Mouse (Mus musculus) liver, embryonic 14.5 days (tissue): Measurements from ENCODE around the gene Tubgcp3. TPM values are rescaled to one million over a fixed set of nuclear protein-coding genes. Genes with fewer than 3 reads are reported as not detected.

Experiments used
- ATAC-seq: fragments of 200-750 bp; cut with Nextera tagmentation; 2 replicates; pipeline ENCODE4 v1.8.0; 2017; ENCODE audit warnings: moderate number of reproducible peaks, mild to moderate bottlenecking, moderate library complexity; ENCODE audit not compliant: insufficient read depth
- DNase-seq, 3 experiments: peaks; one replicate each; pipeline ENCODE4 v3.0.0-alpha.2; 2012 to 2013; ENCODE audit warnings: low read depth in 3 of 3, low spot score in 3 of 3
- H3K27ac ChIP-seq: fragments of 300-500 bp; sonication (generic); 2 replicates; pipeline ENCODE4 v1.5.1; 2014; ENCODE audit warnings: moderate library complexity, mild to moderate bottlenecking, control low read depth, inconsistent platforms
- H3K27me3 ChIP-seq: fragments of 300-500 bp; sonication (generic); 2 replicates; pipeline ENCODE4 v1.6.1; 2014; ENCODE audit warnings: mild to moderate bottlenecking, low read length, moderate library complexity; ENCODE audit not compliant: control insufficient read depth, insufficient read depth
- H3K36me3 ChIP-seq: fragments of 300-500 bp; sonication (generic); replicated peaks from 2 replicates; pipeline ENCODE4 v1.6.1; 2014; ENCODE audit warnings: low read depth; ENCODE audit not compliant: control insufficient read depth, insufficient read depth
- H3K4me1 ChIP-seq, 2 experiments: fragments of 200-500 bp in 1 of 2; fragments of 300-500 bp in 1 of 2; sonication (generic) in 1 of 2; replicated peaks; 2 replicates each; pipeline ENCODE4 v1.6.1; 2012 to 2014; ENCODE audit warnings: antibody characterized with exemption in 1 of 2, inconsistent platforms in 1 of 2, low read length in 1 of 2; ENCODE audit not compliant: control insufficient read depth in 2 of 2, insufficient read depth in 2 of 2
- H3K4me2 ChIP-seq: fragments of 300-500 bp; sonication (generic); 2 replicates; pipeline ENCODE4 v1.6.1; 2014; ENCODE audit warnings: low read depth, mild to moderate bottlenecking, control low read depth, moderate library complexity
- H3K4me3 ChIP-seq, 2 experiments: fragments of 200-500 bp in 1 of 2; fragments of 300-500 bp in 1 of 2; sonication (generic) in 1 of 2; 2 replicates each; pipeline ENCODE4 v1.5.1; 2012 to 2014; ENCODE audit warnings: low read depth in 2 of 2, low read length in 2 of 2, mild to moderate bottlenecking in 2 of 2, control low read depth in 1 of 2, inconsistent platforms in 1 of 2, moderate library complexity in 1 of 2; ENCODE audit not compliant: insufficient read depth in 1 of 2
- H3K9ac ChIP-seq: fragments of 300-500 bp; sonication (generic); replicated peaks from 2 replicates; pipeline ENCODE4 v1.6.1; 2014; ENCODE audit warnings: mild to moderate bottlenecking, control low read depth, moderate library complexity
- H3K9me3 ChIP-seq: fragments of 300-500 bp; sonication (generic); 2 replicates; pipeline ENCODE4 v1.6.1; 2016; ENCODE audit warnings: low read length, mixed read lengths; ENCODE audit not compliant: control insufficient read depth
- CTCF ChIP-seq: IDR thresholded peaks from 2 replicates; pipeline ENCODE4 v1.5.1; 2016; ENCODE audit warnings: antibody characterized with exemption, low read depth, control low read depth
- EP300 ChIP-seq: IDR thresholded peaks from 2 replicates; pipeline ENCODE4 v1.6.1; 2016; ENCODE audit warnings: antibody characterized with exemption, low read depth
- WGBS: fragments of 180-500 bp; shearing (Covaris S2); extraction: QIAGEN DNeasy Blood & Tissue Kit; methylation state at CpG from one replicate; pipeline ENCODE4 v1.1.7; 2014; ENCODE audit not compliant: insufficient replicate concordance; 5-methylcytosine and 5-hydroxymethylcytosine counted together
- microRNA-seq: library from miRNA; unstranded; fragments of <30 nt; microRNA quantifications from one replicate; pipeline ENCODE4, GENCODE M21; 2016
- polyA plus RNA-seq, 2 experiments: library from polyadenylated mRNA; depleted of rRNA in 1 of 2; stranded (reverse) in 1 of 2; unstranded in 1 of 2; fragments of >200 nt; fragmentation: Nextera tagmentation in 1 of 2; extraction: Ambion mirVana in 1 of 2; gene quantifications; 2 replicates each; pipeline versions ENCODE4 v1.2.1 to v1.2.3; 2012 to 2014

Gene Tubgcp3
- polyA plus RNA-seq, 2 experiments, result 26.1 to 39.4 TPM

DNA sequence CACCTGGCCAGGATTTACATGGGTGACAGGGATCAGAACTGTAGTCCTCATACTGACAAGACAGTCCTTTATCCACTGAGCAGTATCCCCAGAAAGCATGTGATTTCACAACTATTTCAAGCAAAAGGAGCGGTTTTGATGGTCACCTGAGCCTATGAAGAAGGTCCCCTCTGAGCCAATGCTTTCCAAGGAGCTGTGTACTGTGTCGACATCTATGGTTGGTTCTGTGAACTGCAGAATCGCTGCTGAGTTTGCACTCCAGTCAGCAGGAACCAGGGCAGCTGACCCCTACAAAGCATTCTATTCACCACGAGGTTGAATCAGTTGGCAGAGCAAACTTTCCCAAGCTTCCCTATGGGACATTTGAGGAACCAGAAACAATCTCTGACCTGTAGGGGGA, 107.7 kb downstream of the Tubgcp3 start:
- Histone ChIP-seq H3K9me3 (no peaks in the 10 kb centered on the region), H3K36me3 (no peaks in the 10 kb centered on the region), H3K27ac (no peak overlapping the region), H3K4me1 (no peaks in the 10 kb centered on the region), H3K27me3 (no peaks in the 10 kb centered on the region), H3K9ac (no peak overlapping the region), H3K4me3 (no peak overlapping the region), H3K4me2 (no peak overlapping the region)
- DNase-seq (no peak), ATAC-seq (no peak)
- WGBS, result 6% methylated on average over 4 of the region's 4 CpGs
- TF ChIP-seq CTCF, result peak; percentile 54
- TF ChIP-seq EP300, result no peak

Small RNA genes within 50 kb of the gene (microRNA-seq; reads per million reads assigned to microRNA genes)
- gene Gm26483, result not detected

Other genes with a start within 250 kb of the Tubgcp3 start
- not detected in 2 replicates for gene Spaca7, start 99.2 kb downstream of the Tubgcp3 start, polyA plus RNA-seq (2012; rRNA removed)
- gene Spaca7, start 99.2 kb downstream of the Tubgcp3 start, polyA plus RNA-seq (2014; fragmentation: Nextera tagmentation; extraction: Ambion mirVana), result not detected in 2 replicates
- 2.3 and 2.7 TPM in 2 replicates for gene Atp11a, start 84.8 kb upstream of the Tubgcp3 start, polyA plus RNA-seq (2012; rRNA removed)
- gene Atp11a, start 84.8 kb upstream of the Tubgcp3 start, polyA plus RNA-seq (2014; fragmentation: Nextera tagmentation; extraction: Ambion mirVana), result 0.76 and 1.2 TPM in 2 replicates
- gene Mcf2l, start 201.6 kb upstream of the Tubgcp3 start, polyA plus RNA-seq (2012; rRNA removed), result 0.44 and 0.53 TPM in 2 replicates
- gene Mcf2l, start 201.6 kb upstream of the Tubgcp3 start, polyA plus RNA-seq (2014; fragmentation: Nextera tagmentation; extraction: Ambion mirVana), result 0.72 and 1.1 TPM in 2 replicates